Mouse (Mus musculus): ENCODE measurements at regions not wholly inside any gene's neighbourhood (a gene's known extent, or its start where the extent isn't known, plus 50 kb on each side); places are given as distances from the start of the nearest gene placed in this dataset.

GRCm38 (mm10) chrX:13344701-13345100 is 63.9 kb downstream of the Ddx3x start:
- H3K4me3 ChIP-seq (ENCODE audit: insufficient read depth, low read depth, low read length): peak overlapping the region; percentile 23; the same call in 1 of the 2 replicates
- H3K27ac ChIP-seq (replicated peaks; ENCODE audit: low read depth, low read length): peak overlapping the region; percentile 87
- H3K4me1 ChIP-seq (ENCODE audit: control insufficient read depth, insufficient read depth, insufficient read length, low read length): peaks cover 4% of the 10 kb centered on the region

GRCm38 (mm10) chrX:13345126-13345525 is 64.4 kb downstream of the Ddx3x start:
- peaks cover 4% of the 10 kb centered on the region for H3K4me1 ChIP-seq (ENCODE audit: control insufficient read depth, insufficient read depth, insufficient read length, low read length)
- peak overlapping the region; percentile 87 for H3K27ac ChIP-seq (replicated peaks; ENCODE audit: low read depth, low read length)
- peak overlapping the region; percentile 23; the same call in 1 of the 2 replicates for H3K4me3 ChIP-seq (ENCODE audit: insufficient read depth, low read depth, low read length)

GRCm38 (mm10) chrX:13346011-13346631 is 65.4 kb downstream of the Ddx3x start:
- peak overlapping the region; percentile 87 for H3K27ac ChIP-seq (replicated peaks; ENCODE audit: low read depth, low read length)
- H3K4me3 ChIP-seq (ENCODE audit: insufficient read depth, low read depth, low read length): peak overlapping the region; percentile 59
- peaks cover 6% of the 10 kb centered on the region for H3K4me1 ChIP-seq (ENCODE audit: control insufficient read depth, insufficient read depth, insufficient read length, low read length)

GRCm38 (mm10) chrX:13346696-13347026 is 65.9 kb downstream of the Ddx3x start:
- Histone ChIP-seq H3K4me1 (ENCODE audit: control insufficient read depth, insufficient read depth, insufficient read length, low read length) (peaks cover 6% of the 10 kb centered on the region), H3K4me3 (ENCODE audit: insufficient read depth, low read depth, low read length) (peak overlapping the region; percentile 59), H3K27ac (replicated peaks; ENCODE audit: low read depth, low read length) (peak overlapping the region; percentile 87)

GRCm38 (mm10) chrX:13347027-13347840 is 66.5 kb downstream of the Ddx3x start:
- peaks cover 6% of the 10 kb centered on the region for H3K4me1 ChIP-seq (ENCODE audit: control insufficient read depth, insufficient read depth, insufficient read length, low read length)
- H3K27ac ChIP-seq (replicated peaks; ENCODE audit: low read depth, low read length): peak overlapping the region; percentile 87
- H3K4me3 ChIP-seq (ENCODE audit: insufficient read depth, low read depth, low read length): peak overlapping the region; percentile 59

- H3K27ac ChIP-seq (replicated peaks; ENCODE audit: low read depth, low read length): no peak overlapping the region
- H3K4me1 ChIP-seq (ENCODE audit: control insufficient read depth, insufficient read depth, insufficient read length, low read length): peaks cover 6% of the 10 kb centered on the region
- no peak overlapping the region for H3K4me3 ChIP-seq (ENCODE audit: insufficient read depth, low read depth, low read length)
These were observed 67.6 kb downstream of the Ddx3x start for GRCm38 (mm10) chrX:13348415-13348814.

GRCm38 (mm10) chrX:13350461-13350860 is 69.7 kb downstream of the Ddx3x start:
- Histone ChIP-seq H3K4me1 (ENCODE audit: control insufficient read depth, insufficient read depth, insufficient read length, low read length) (peaks cover 6% of the 10 kb centered on the region), H3K27ac (replicated peaks; ENCODE audit: low read depth, low read length) (peak overlapping the region; percentile 84), H3K4me3 (ENCODE audit: insufficient read depth, low read depth, low read length) (no peak overlapping the region)

GRCm38 (mm10) chrX:13357149-13357783 is 76.5 kb downstream of the Ddx3x start:
- Histone ChIP-seq H3K27ac (replicated peaks; ENCODE audit: low read depth, low read length) (peak overlapping the region; percentile 58), H3K4me1 (ENCODE audit: control insufficient read depth, insufficient read depth, insufficient read length, low read length) (no peaks in the 10 kb centered on the region), H3K4me3 (ENCODE audit: insufficient read depth, low read depth, low read length) (no peak overlapping the region)

GRCm38 (mm10) chrX:13357973-13358372 is 77.2 kb downstream of the Ddx3x start:
- Histone ChIP-seq H3K4me3 (ENCODE audit: insufficient read depth, low read depth, low read length) (no peak overlapping the region), H3K27ac (replicated peaks; ENCODE audit: low read depth, low read length) (no peak overlapping the region), H3K4me1 (ENCODE audit: control insufficient read depth, insufficient read depth, insufficient read length, low read length) (no peaks in the 10 kb centered on the region)

GRCm38 (mm10) chrX:13360436-13360835 is 79.7 kb downstream of the Ddx3x start:
- Histone ChIP-seq H3K27ac (replicated peaks; ENCODE audit: low read depth, low read length) (peak overlapping the region; percentile 88), H3K4me1 (ENCODE audit: control insufficient read depth, insufficient read depth, insufficient read length, low read length) (no peaks in the 10 kb centered on the region), H3K4me3 (ENCODE audit: insufficient read depth, low read depth, low read length) (no peak overlapping the region)

GRCm38 (mm10) chrX:13370319-13370718 is 89.5 kb downstream of the Ddx3x start:
- Histone ChIP-seq H3K4me1 (ENCODE audit: control insufficient read depth, insufficient read depth, insufficient read length, low read length) (no peaks in the 10 kb centered on the region), H3K27ac (replicated peaks; ENCODE audit: low read depth, low read length) (no peak overlapping the region), H3K4me3 (ENCODE audit: insufficient read depth, low read depth, low read length) (no peak overlapping the region)

- Histone ChIP-seq H3K4me3 (ENCODE audit: insufficient read depth, low read depth, low read length) (no peak overlapping the region), H3K4me1 (ENCODE audit: control insufficient read depth, insufficient read depth, insufficient read length, low read length) (no peaks in the 10 kb centered on the region), H3K27ac (replicated peaks; ENCODE audit: low read depth, low read length) (no peak overlapping the region)
These were observed 92.0 kb downstream of the Ddx3x start for GRCm38 (mm10) chrX:13372752-13373151.

GRCm38 (mm10) chrX:13386354-13386753 is 79.6 kb upstream of the Nyx start:
- Histone ChIP-seq H3K27ac (replicated peaks; ENCODE audit: low read depth, low read length) (no peak overlapping the region), H3K4me1 (ENCODE audit: control insufficient read depth, insufficient read depth, insufficient read length, low read length) (no peaks in the 10 kb centered on the region), H3K4me3 (ENCODE audit: insufficient read depth, low read depth, low read length) (no peak overlapping the region)

- Histone ChIP-seq H3K4me3 (ENCODE audit: insufficient read depth, low read depth, low read length) (no peak overlapping the region), H3K27ac (replicated peaks; ENCODE audit: low read depth, low read length) (no peak overlapping the region), H3K4me1 (ENCODE audit: control insufficient read depth, insufficient read depth, insufficient read length, low read length) (no peaks in the 10 kb centered on the region)
These were observed 67.4 kb upstream of the Nyx start for GRCm38 (mm10) chrX:13398466-13398865.

- no peak overlapping the region for H3K27ac ChIP-seq (replicated peaks; ENCODE audit: low read depth, low read length)
- no peaks in the 10 kb centered on the region for H3K4me1 ChIP-seq (ENCODE audit: control insufficient read depth, insufficient read depth, insufficient read length, low read length)
- no peak overlapping the region for H3K4me3 ChIP-seq (ENCODE audit: insufficient read depth, low read depth, low read length)
These were observed 53.2 kb upstream of the Nyx start for GRCm38 (mm10) chrX:13412726-13413125.
